Mouse (Mus musculus): Measurements from ENCODE around the gene Hoxb6. TPM values are rescaled to one million over a fixed set of nuclear protein-coding genes. Genes with fewer than 3 reads are reported as not detected.

Hoxb6 gene
- total and polyA plus RNA-seq, 3 experiments: 0.53 to 1.1 TPM; not detected in 1

DNA sequence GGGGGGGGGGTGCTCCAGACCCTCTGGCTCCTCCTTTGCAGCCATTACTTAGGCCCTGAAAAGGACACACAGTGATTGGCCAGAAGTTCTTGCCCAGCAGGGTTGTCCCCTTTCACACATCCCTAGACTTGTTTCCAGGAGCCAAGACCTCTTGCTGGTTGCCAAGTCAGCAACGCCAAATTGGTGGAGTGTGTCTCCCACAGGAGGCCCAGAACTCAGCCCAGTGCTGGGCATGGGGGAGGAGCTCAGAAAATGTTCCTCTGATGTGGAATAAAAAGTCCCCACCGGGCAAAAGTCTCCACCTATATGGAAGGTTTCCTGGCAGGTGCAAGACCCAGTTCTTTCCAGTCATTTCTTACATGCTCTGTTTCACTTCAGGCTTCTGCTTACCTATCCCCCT, 33.2 kb upstream of the Hoxb6 start:
- no peak for DNase-seq (ENCODE audit: extremely low read depth)
- peaks cover 94% of the 10 kb centered on the region for H3K27me3 ChIP-seq (replicated peaks)
- dilution Hi-C loops (cut with MboI; ENCODE audit: extremely low pct_ligation_motif_present, extremely low pct_unique_long_range_greater_than_20kb, low sequenced_read_pairs): no loop called here

DNA sequence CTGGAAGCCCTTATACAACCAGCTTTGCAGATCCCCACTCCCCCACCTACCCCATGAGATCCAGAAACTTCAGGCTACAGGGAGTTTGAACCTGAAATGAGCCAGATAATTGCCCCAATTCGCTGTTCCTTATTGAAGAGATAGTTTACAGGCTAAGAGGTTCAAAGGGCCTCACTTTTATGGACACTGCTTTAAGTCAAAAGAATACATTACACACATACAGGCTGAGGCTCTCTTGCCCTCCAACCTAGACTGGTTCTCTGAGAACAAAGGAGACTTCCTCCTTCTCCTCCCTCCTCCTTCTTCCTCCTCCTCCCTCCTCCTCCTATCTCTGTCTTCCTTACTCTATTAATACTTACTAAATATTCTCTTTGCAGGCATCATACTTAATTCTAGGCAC, 32.8 kb upstream of the Hoxb6 start:
- H3K27me3 ChIP-seq (replicated peaks): peaks cover 94% of the 10 kb centered on the region

More for the DNA sequence above, 33.2 kb upstream of the Hoxb6 start:
- no peak overlapping the region for H3K4me2 ChIP-seq (ENCODE audit: insufficient read depth, low read depth, poor library complexity, severe bottlenecking)
- H3K9ac ChIP-seq (ENCODE audit: insufficient read depth, low read depth): no peak overlapping the region
- TF ChIP-seq ZNF384 (IDR thresholded peaks at IDR 0.05; ENCODE audit: low read depth, low read length): no peak
- no peak for TF ChIP-seq KAT2A (IDR thresholded peaks at IDR 0.05; ENCODE audit: insufficient replicate concordance, low read length)
- TF ChIP-seq ZC3H11A (IDR thresholded peaks at IDR 0.05; ENCODE audit: low read depth, low read length): no peak
- no peak for TF ChIP-seq HCFC1 (IDR thresholded peaks at IDR 0.05; ENCODE audit: low read depth, low read length)
- TF ChIP-seq EP300 (IDR thresholded peaks at IDR 0.05; ENCODE audit: low read length): no peak
- TF ChIP-seq BHLHE40 (IDR thresholded peaks at IDR 0.05; ENCODE audit: low read depth, low read length): no peak
- no peak for TF ChIP-seq POLR2AphosphoS2 (IDR thresholded peaks at IDR 0.05; ENCODE audit: low read depth, low read length)
- TF ChIP-seq NELFE (IDR thresholded peaks at IDR 0.05; ENCODE audit: low read depth, low read length): no peak
- no peak for TF ChIP-seq USF2 (conservative IDR thresholded peaks at IDR 0.05; ENCODE audit: low read depth, low read length)
- no peak for TF ChIP-seq E2F4 (IDR thresholded peaks at IDR 0.05; ENCODE audit: insufficient replicate concordance, low read depth, low read length)
- TF ChIP-seq TBP (conservative IDR thresholded peaks at IDR 0.05; ENCODE audit: low read depth, low read length): no peak
- TF ChIP-seq PAX5 (IDR thresholded peaks at IDR 0.05; ENCODE audit: low read length): no peak
- no peak for TF ChIP-seq GABPA (IDR thresholded peaks at IDR 0.05; ENCODE audit: insufficient replicate concordance, low read depth, low read length)
- TF ChIP-seq CHD2 (IDR thresholded peaks at IDR 0.05; ENCODE audit: low read length): no peak
- TF ChIP-seq POLR2A (IDR thresholded peaks at IDR 0.05; ENCODE audit: low read depth, low read length): no peak
- TF ChIP-seq MYC (IDR thresholded peaks at IDR 0.05; ENCODE audit: low read depth, low read length): no peak
- no peak for TF ChIP-seq MXI1 (IDR thresholded peaks at IDR 0.05; ENCODE audit: low read depth, low read length)
- TF ChIP-seq MEF2A (IDR thresholded peaks at IDR 0.05; ENCODE audit: borderline replicate concordance, low read depth, low read length): no peak
- no peak for TF ChIP-seq ZMIZ1 (IDR thresholded peaks at IDR 0.05; ENCODE audit: low read depth, low read length)
- H3K27ac ChIP-seq (ENCODE audit: insufficient read depth, low read depth): no peak overlapping the region
- H3K4me1 ChIP-seq (ENCODE audit: control insufficient read depth in 1 of 2, insufficient read depth in 2 of 2): peaks cover 7 to 17% of the 10 kb centered on the region in 2 experiments; a peak in 3 of 4 replicates
- no peaks in the 10 kb centered on the region for H3K9me3 ChIP-seq (replicated peaks; ENCODE audit: low read length)
- in situ Hi-C loops (cut with MboI; ENCODE audit: low pct_ligation_motif_present, low pct_unique_long_range_greater_than_20kb, low sequenced_read_pairs): no loop called here
- no peaks in the 10 kb centered on the region for H3K36me3 ChIP-seq (replicated peaks in 1 of 2; ENCODE audit: control insufficient read depth in 1 of 2, insufficient read depth in 1 of 2, low read length in 1 of 2)
- no peak overlapping the region for H3K4me3 ChIP-seq (replicated peaks in 1 of 3; ENCODE audit: low read depth in 2 of 3, low read length in 2 of 3, poor library complexity in 1 of 3)
- H3K79me2 ChIP-seq (replicated peaks; ENCODE audit: control insufficient read depth, extremely low read depth, insufficient read depth, poor library complexity, severe bottlenecking): no peaks in the 10 kb centered on the region

More for the DNA sequence above, 32.8 kb upstream of the Hoxb6 start:
- in situ Hi-C loops (cut with MboI; ENCODE audit: low pct_ligation_motif_present, low pct_unique_long_range_greater_than_20kb, low sequenced_read_pairs): no loop called here
- no peaks in the 10 kb centered on the region for H3K36me3 ChIP-seq (replicated peaks in 1 of 2; ENCODE audit: control insufficient read depth in 1 of 2, insufficient read depth in 1 of 2, low read length in 1 of 2)
- no peak for TF ChIP-seq MAX (IDR thresholded peaks at IDR 0.05; ENCODE audit: low read length)
- no peak for TF ChIP-seq E2F4 (IDR thresholded peaks at IDR 0.05; ENCODE audit: insufficient replicate concordance, low read depth, low read length)
- TF ChIP-seq PAX5 (IDR thresholded peaks at IDR 0.05; ENCODE audit: low read length): no peak
- TF ChIP-seq ZMIZ1 (IDR thresholded peaks at IDR 0.05; ENCODE audit: low read depth, low read length): no peak
- TF ChIP-seq USF2 (conservative IDR thresholded peaks at IDR 0.05; ENCODE audit: low read depth, low read length): no peak
- no peak for TF ChIP-seq TBP (conservative IDR thresholded peaks at IDR 0.05; ENCODE audit: low read depth, low read length)
- TF ChIP-seq MAFK (IDR thresholded peaks at IDR 0.05; ENCODE audit: insufficient replicate concordance, low read length): no peak
- no peak for TF ChIP-seq IRF4 (IDR thresholded peaks at IDR 0.05; ENCODE audit: low read depth, low read length)
- no peak for TF ChIP-seq GABPA (IDR thresholded peaks at IDR 0.05; ENCODE audit: insufficient replicate concordance, low read depth, low read length)
- TF ChIP-seq MEF2A (IDR thresholded peaks at IDR 0.05; ENCODE audit: borderline replicate concordance, low read depth, low read length): no peak
- no peak for TF ChIP-seq MAZ (IDR thresholded peaks at IDR 0.05; ENCODE audit: low read depth, low read length)
- TF ChIP-seq JUN (IDR thresholded peaks at IDR 0.05; ENCODE audit: insufficient read depth, low read depth, low read length): no peak
- TF ChIP-seq SIN3A (IDR thresholded peaks at IDR 0.05; ENCODE audit: low read length): no peak
- no peak for TF ChIP-seq RCOR1 (conservative IDR thresholded peaks at IDR 0.05; ENCODE audit: low read depth, low read length)
- no peak for TF ChIP-seq ZC3H11A (IDR thresholded peaks at IDR 0.05; ENCODE audit: low read depth, low read length)
- peaks cover 7 to 17% of the 10 kb centered on the region in 2 experiments; a peak in 3 of 4 replicates for H3K4me1 ChIP-seq (ENCODE audit: control insufficient read depth in 1 of 2, insufficient read depth in 2 of 2)
- no peak overlapping the region for H3K4me3 ChIP-seq (replicated peaks in 1 of 3; ENCODE audit: low read depth in 2 of 3, low read length in 2 of 3, poor library complexity in 1 of 3)
- H3K4me2 ChIP-seq (ENCODE audit: insufficient read depth, low read depth, poor library complexity, severe bottlenecking): no peak overlapping the region
- no peak for DNase-seq (ENCODE audit: extremely low read depth)
- no peaks in the 10 kb centered on the region for H3K79me2 ChIP-seq (replicated peaks; ENCODE audit: control insufficient read depth, extremely low read depth, insufficient read depth, poor library complexity, severe bottlenecking)
- no peak overlapping the region for H3K9ac ChIP-seq (ENCODE audit: insufficient read depth, low read depth)
- dilution Hi-C loops (cut with MboI; ENCODE audit: extremely low pct_ligation_motif_present, extremely low pct_unique_long_range_greater_than_20kb, low sequenced_read_pairs): no loop called here
- no peaks in the 10 kb centered on the region for H3K9me3 ChIP-seq (replicated peaks; ENCODE audit: low read length)
- no peak overlapping the region for H3K27ac ChIP-seq (ENCODE audit: insufficient read depth, low read depth)
